Mouse (Mus musculus) CD4-positive, CD25-positive, alpha-beta regulatory T cell (primary cell): Measurements from ENCODE around the gene Aip. TPM values are rescaled to one million over a fixed set of nuclear protein-coding genes. Genes with fewer than 3 reads are reported as not detected.

Source experiments
- polyA plus RNA-seq: library from polyadenylated mRNA; unstranded; fragments of 100-300 nt; shearing (Covaris generic); gene quantifications from one replicate; pipeline ENCODE4 v1.2.1, GENCODE M21; 2017

The Aip gene
- polyA plus RNA-seq: 195 TPM

GRCm38 (mm10) chr19:4125741-4126696 is at the start of gene Aip:
Aip (minus strand) TSS chr19:4125858.

GRCm38 (mm10) chr19:4162646-4163542 is 37.2 kb upstream of the Aip start, which contains the start of gene Rps6kb2:
Rps6kb2 (minus strand) TSS chr19:4163354.

DNA sequence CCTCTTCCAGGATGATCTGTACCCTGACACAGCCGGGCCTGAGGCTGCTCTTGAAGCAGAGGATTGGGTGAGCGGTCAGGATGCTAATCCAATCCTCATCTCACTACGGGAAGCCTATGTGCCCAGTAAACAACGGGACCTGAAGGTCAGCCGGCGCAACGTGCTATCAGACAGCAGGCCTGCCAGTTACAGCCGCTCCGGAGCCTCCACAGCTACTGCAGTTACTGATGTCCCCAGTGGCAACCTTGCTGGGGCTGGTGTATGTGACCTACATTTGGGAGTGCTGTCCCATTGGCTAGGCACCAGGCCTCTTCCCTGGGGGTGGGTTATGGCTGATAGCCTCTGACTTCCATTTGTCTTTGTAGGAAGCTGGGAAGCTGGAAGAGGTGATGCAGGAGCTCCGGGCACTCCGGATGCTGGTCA is 27.6 kb upstream of the Aip start, which contains the start of gene Ptprcap:
Ptprcap (plus strand) TSS at position 373 of the 423 bp plus-strand sequence.

GRCm38 (mm10) chr19:4148491-4148806 is 22.8 kb upstream of the Aip start, which contains the start of gene Coro1b:
Coro1b (plus strand) TSS chr19:4148619.

DNA sequence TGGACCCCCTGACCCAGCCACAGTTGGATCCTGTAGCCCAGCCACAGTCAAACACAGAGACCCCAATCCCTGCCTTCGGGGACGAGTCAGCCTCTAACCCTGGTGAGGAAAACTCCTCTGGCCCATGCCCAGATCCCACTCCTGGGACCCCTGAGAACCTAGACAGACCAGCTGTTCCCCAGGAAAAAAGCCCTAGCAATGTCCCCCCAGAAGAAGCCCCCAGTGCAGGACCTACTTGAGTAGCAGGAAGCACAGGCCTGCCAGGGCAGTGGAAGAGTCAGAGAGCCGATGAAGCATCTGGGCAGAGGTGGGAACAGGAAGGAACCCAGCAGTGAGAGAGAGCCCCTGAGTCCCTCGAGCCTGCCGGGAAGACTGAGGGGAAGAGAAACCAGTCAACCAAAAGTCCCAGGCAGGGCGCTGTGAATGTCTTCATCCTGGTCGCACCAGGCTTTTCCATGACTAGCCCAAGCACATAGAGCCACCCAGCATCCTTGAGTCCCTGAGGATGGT is 18.2 kb upstream of the Aip start, which contains the start of gene Cabp4:
Cabp4 (minus strand) TSS at position 275 of the 510 bp plus-strand sequence.

GRCm38 (mm10) chr19:4139446-4139845 is 13.8 kb upstream of the Aip start, which contains the start of gene Gpr152:
Gpr152 (plus strand) TSS chr19:4139787.

DNA sequence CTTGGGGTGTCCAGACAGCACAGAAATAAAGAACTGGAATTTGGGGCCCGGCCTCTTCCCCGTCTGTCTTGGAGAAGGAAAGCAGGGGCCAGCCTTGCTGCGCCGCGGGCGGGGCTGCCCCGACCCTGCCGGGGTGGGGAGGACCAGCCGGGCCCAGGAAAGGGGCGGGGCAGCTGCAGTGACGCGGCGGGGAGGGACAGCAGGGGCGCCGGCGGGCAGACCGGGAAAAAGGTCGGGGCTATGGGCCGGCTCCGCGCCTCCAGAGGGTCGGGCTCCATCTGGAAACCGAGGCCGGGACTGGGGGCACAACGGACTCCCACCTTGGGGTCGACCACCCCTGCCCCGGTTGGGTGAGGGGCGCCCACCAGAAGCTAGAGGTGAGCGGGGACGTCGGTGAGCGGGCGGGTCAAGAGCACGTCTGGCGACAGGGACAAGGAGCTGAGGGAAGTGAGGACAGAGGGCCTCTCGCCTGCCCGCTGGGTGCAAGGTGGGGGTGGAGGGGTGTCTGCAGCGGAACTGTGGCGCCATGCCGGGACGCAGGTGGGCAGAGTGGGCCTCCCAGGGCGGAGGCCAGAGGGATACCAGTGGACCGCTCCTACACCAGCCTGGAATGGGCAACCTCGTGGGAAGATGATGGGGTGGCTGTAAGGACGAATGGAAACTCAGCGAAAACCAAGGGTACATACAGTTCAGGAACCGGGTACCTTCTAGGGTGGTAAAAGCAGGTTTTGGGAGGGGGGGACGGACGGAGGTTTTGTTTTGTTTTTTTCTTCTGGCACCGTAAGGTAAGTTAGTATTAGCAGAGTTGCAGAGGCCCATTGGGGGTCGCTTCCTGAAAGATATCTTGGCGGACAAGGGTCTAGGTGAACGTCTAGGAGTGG is 25.6 kb downstream of the Aip start, which contains the start of gene Pitpnm1:
Pitpnm1 (plus strand) TSS at position 162 of the 881 bp plus-strand sequence.

GRCm38 (mm10) chr19:4096642-4097440 is 28.8 kb downstream of the Aip start, which contains the start of gene Cdk2ap2:
Cdk2ap2 (plus strand) TSS chr19:4097182.

GRCm38 (mm10) chr19:4081394-4081793 is 44.3 kb downstream of the Aip start, which contains the start of gene Cabp2:
Cabp2 (plus strand) TSS chr19:4081578.

Other genes with a start within 250 kb of the Aip start
- 74.4 TPM for gene Tcirg1, start 218.7 kb downstream of the Aip start, polyA plus RNA-seq
- 187 TPM for gene Ndufs8, start 213.1 kb downstream of the Aip start, polyA plus RNA-seq
- gene Aldh3b1, start 196.1 kb downstream of the Aip start, polyA plus RNA-seq: 0.23 TPM
- 37.5 TPM for gene Unc93b1, start 190.7 kb downstream of the Aip start, polyA plus RNA-seq
- not detected for gene Aldh3b3, start 167.2 kb downstream of the Aip start, polyA plus RNA-seq
- gene Aldh3b2, start 153.5 kb downstream of the Aip start, polyA plus RNA-seq: not detected
- gene Acy3, start 139.3 kb downstream of the Aip start, polyA plus RNA-seq: 0.60 TPM
- gene Tbx10, start 133.1 kb downstream of the Aip start, polyA plus RNA-seq: not detected
- 17.6 TPM for gene Nudt8, start 125.3 kb downstream of the Aip start, polyA plus RNA-seq
- 2.0 TPM for gene Gm49405, start 125.2 kb downstream of the Aip start, polyA plus RNA-seq
- gene Doc2g, start 122.5 kb downstream of the Aip start, polyA plus RNA-seq: 3.5 TPM
- gene Ndufv1, start 113.1 kb downstream of the Aip start, polyA plus RNA-seq: 164 TPM
- 512 TPM for gene Gstp1, start 87.9 kb downstream of the Aip start, polyA plus RNA-seq
- gene Gstp2, start 79.8 kb downstream of the Aip start, polyA plus RNA-seq: 2.0 TPM
- 96.6 TPM for gene Gstp3, start 66.3 kb downstream of the Aip start, polyA plus RNA-seq
- gene Cabp2, start 44.3 kb downstream of the Aip start, polyA plus RNA-seq: not detected
- gene Cdk2ap2, start 28.7 kb downstream of the Aip start, polyA plus RNA-seq: 799 TPM
- 330 TPM for gene Pitpnm1, start 25.9 kb downstream of the Aip start, polyA plus RNA-seq
- not detected for gene Gpr152, start 13.9 kb upstream of the Aip start, polyA plus RNA-seq
- gene Cabp4, start 18.2 kb upstream of the Aip start, polyA plus RNA-seq: 0.41 TPM
- 394 TPM for gene Coro1b, start 22.8 kb upstream of the Aip start, polyA plus RNA-seq
- 1,480 TPM for gene Ptprcap, start 27.7 kb upstream of the Aip start, polyA plus RNA-seq
- gene Rps6kb2, start 37.5 kb upstream of the Aip start, polyA plus RNA-seq: 49.1 TPM
- 36.9 TPM for gene Carns1, start 49.6 kb upstream of the Aip start, polyA plus RNA-seq
- 782 TPM for gene Tbc1d10c, start 65.4 kb upstream of the Aip start, polyA plus RNA-seq
- 1,094 TPM for gene Ppp1ca, start 66.2 kb upstream of the Aip start, polyA plus RNA-seq
- gene Rad9a, start 75.8 kb upstream of the Aip start, polyA plus RNA-seq: 80.3 TPM
- 38.4 TPM for gene Clcf1, start 88.4 kb upstream of the Aip start, polyA plus RNA-seq
- 0.61 TPM for gene AC109138.7, start 88.5 kb upstream of the Aip start, polyA plus RNA-seq
- 113 TPM for gene Pold4, start 106.0 kb upstream of the Aip start, polyA plus RNA-seq
- 0.73 TPM for gene Ssh3, start 143.3 kb upstream of the Aip start, polyA plus RNA-seq
- gene Ankrd13d, start 157.3 kb upstream of the Aip start, polyA plus RNA-seq: 7.3 TPM
- 238 TPM for gene Grk2, start 180.4 kb upstream of the Aip start, polyA plus RNA-seq